Mouse (Mus musculus) limb, embryonic 14.5 days (tissue): ENCODE data around the gene Elf5. TPM values are rescaled to one million over a fixed set of nuclear protein-coding genes. Genes with fewer than 3 reads are reported as not detected.
A peak's percentile ranks its signal among the peaks of the same experiment; 100 is the strongest.

Experiments used
- ATAC-seq: fragments of 200-750 bp; cut with Nextera tagmentation; 2 replicates; pipeline ENCODE4 v1.8.0; 2017; ENCODE audit warnings: low read depth, moderate number of reproducible peaks, moderate TSS enrichment; ENCODE audit not compliant: low FRiP score
- DNase-seq: peaks from one replicate; pipeline ENCODE4 v3.0.0-alpha.2; 2015; ENCODE audit warnings: low spot score
- H3K27ac ChIP-seq: fragments of 300-500 bp; sonication (generic); replicated peaks from 2 replicates; pipeline ENCODE4 v1.5.1; 2014; ENCODE audit warnings: low read depth, mild to moderate bottlenecking, low read length, moderate library complexity, mixed read lengths
- H3K27me3 ChIP-seq: fragments of 300-500 bp; sonication (generic); 2 replicates; pipeline ENCODE4 v1.6.1; 2014; ENCODE audit warnings: low read length, mixed read lengths; ENCODE audit not compliant: control insufficient read depth, insufficient read depth
- H3K36me3 ChIP-seq: fragments of 300-500 bp; sonication (generic); 2 replicates; pipeline ENCODE4 v1.6.1; 2014; ENCODE audit warnings: mild to moderate bottlenecking, low read length, moderate library complexity, mixed read lengths; ENCODE audit not compliant: control insufficient read depth, insufficient read depth
- H3K4me1 ChIP-seq: fragments of 300-500 bp; sonication (generic); 2 replicates; pipeline ENCODE4 v1.6.1; 2014; ENCODE audit warnings: antibody characterized with exemption, low read length, mixed read lengths; ENCODE audit not compliant: control insufficient read depth, insufficient read depth
- H3K4me2 ChIP-seq: fragments of 300-500 bp; sonication (generic); replicated peaks from 2 replicates; pipeline ENCODE4 v1.6.1; 2014; ENCODE audit warnings: low read depth, mild to moderate bottlenecking, low read length, moderate library complexity; ENCODE audit not compliant: severe bottlenecking
- H3K4me3 ChIP-seq: fragments of 300-500 bp; sonication (generic); replicated peaks from 2 replicates; pipeline ENCODE4 v1.5.1; 2014; ENCODE audit warnings: low read length
- H3K9ac ChIP-seq: fragments of 300-500 bp; sonication (generic); 2 replicates; pipeline ENCODE4 v1.6.1; 2014; ENCODE audit warnings: mild to moderate bottlenecking, low read depth, low read length, moderate library complexity; ENCODE audit not compliant: severe bottlenecking
- H3K9me3 ChIP-seq: fragments of 300-500 bp; sonication (generic); 2 replicates; pipeline ENCODE4 v1.6.1; 2016; ENCODE audit warnings: low read length; ENCODE audit not compliant: control insufficient read depth
- POLR2A ChIP-seq: fragments of 200-500 bp; IDR thresholded peaks from 2 replicates; pipeline ENCODE4 v1.8.0; 2012; ENCODE audit warnings: inconsistent platforms, mild to moderate bottlenecking, moderate library complexity, borderline replicate concordance; ENCODE audit not compliant: insufficient read depth, insufficient read length; ENCODE audit errors: extremely low read depth
- WGBS: fragments of 180-500 bp; shearing (Covaris S2); extraction: QIAGEN DNeasy Blood & Tissue Kit; methylation state at CpG from one replicate; pipeline ENCODE4 v1.1.7; 2014; 5-methylcytosine and 5-hydroxymethylcytosine counted together
- polyA plus RNA-seq, 2 experiments: library from polyadenylated mRNA; depleted of rRNA in 1 of 2; stranded (reverse) in 1 of 2; unstranded in 1 of 2; fragments of >200 nt; fragmentation: Nextera tagmentation in 1 of 2; extraction: Ambion mirVana in 1 of 2; gene quantifications; 2 replicates each; pipeline versions ENCODE4 v1.2.1 to v1.2.3; 2012 to 2014

Gene Elf5
- polyA plus RNA-seq, 2 experiments: 0.41 to 2.0 TPM

DNA sequence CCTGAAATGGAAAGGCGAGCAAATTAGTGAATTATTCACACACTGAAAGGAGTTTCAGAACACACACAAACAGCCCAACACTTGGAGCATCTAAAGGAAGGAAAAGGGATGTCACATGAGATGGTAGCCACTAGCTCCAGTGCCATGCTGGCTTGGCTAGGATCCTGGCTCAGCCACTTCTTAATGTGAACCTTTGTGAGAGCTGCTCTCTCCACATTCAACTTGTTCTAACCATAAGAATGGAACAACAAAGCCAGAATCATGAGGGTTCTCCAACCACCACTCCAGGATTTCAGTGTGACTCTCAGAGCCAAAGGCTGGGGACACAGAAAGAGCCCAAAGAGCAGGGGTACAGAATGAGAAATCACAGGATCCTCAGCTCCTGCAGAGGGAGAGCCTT lies 23.2 kb upstream of the Elf5 start:
- Histone ChIP-seq H3K4me2 (no peak overlapping the region), H3K9ac (no peak overlapping the region), H3K27me3 (no peaks in the 10 kb centered on the region), H3K36me3 (no peaks in the 10 kb centered on the region), H3K9me3 (no peaks in the 10 kb centered on the region; the same call in 1 of the 2 replicates), H3K4me3 (no peak overlapping the region), H3K27ac (no peak overlapping the region), H3K4me1 (no peaks in the 10 kb centered on the region)
- WGBS: 62% methylated on average over 1 of the region's 1 CpGs
- DNase-seq (no peak), ATAC-seq (no peak)
- no peak for TF ChIP-seq POLR2A

DNA sequence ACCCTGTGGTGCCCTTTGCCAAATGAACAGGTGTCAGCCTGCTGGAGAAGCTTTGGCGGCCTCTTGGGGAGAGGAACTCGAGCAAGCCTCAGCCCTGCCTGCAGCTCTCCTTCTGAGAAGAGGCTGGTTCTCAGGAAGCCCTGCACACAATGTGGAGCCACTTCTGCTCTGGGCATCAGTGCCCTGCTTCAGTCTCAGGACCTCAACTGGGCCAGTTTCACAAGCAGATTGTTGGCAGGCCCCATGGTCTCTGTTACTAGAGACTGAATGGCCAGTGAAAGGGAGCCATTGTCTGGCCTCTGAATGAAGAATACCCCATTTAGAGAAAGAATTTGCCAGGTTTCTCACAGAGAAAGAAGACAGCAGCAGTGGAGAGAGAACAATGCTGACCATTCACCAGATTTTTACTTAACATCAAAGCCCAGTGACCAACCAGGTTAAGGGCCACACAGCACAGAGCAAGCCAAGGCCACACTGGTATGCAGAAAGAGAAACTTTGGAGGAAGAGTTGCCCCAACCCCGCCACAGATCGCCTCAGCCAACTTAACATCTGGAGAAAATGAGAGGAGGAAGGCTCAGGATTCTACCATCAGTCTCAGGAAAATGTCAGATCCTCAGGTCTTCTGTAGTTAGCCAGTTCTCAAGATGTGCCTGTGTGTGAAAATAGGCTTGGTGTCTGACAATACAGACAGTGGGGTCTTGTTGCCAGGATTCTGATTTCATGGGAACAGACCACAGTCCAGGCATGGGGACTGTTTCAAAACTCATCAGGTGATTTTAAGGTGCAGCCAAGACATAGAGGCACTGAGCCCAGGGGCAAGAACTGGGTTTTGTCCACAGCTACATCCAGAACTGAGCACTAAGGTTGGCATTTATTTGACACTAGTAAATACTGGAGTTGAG lies 21.2 kb upstream of the Elf5 start:
- Histone ChIP-seq H3K27me3 (no peaks in the 10 kb centered on the region), H3K36me3 (no peaks in the 10 kb centered on the region), H3K4me3 (no peak overlapping the region), H3K9ac (no peak overlapping the region), H3K4me1 (no peaks in the 10 kb centered on the region), H3K4me2 (no peak overlapping the region), H3K27ac (no peak overlapping the region), H3K9me3 (no peaks in the 10 kb centered on the region)
- TF ChIP-seq POLR2A: no peak
- DNase-seq: no peak
- ATAC-seq: peak; percentile 30; the same call in 1 of the 2 replicates
- WGBS: 49% methylated on average over 4 of the region's 4 CpGs

DNA sequence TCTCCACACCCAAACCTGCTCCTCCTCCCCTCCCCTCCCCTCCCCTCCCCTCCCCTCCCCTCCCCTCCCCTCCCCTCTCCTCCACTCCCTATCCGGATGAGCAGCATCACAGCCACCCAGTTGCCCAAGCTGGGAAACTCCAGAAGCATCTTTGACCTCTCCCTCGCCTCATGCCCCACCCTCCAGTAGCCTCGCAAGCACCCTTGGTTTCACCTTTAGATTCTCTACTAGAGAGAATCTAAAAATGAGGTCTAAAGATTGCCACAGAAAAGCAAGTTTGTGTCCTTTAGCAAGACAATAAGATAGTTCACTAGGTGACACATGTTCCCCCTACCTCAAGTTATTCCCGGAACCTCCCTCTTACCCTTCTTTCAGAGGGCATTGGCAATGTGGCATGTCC lies 19.9 kb upstream of the Elf5 start:
- no peak for TF ChIP-seq POLR2A
- H3K4me3 ChIP-seq: no peak overlapping the region
- 89% methylated on average over 4 of the region's 4 CpGs for WGBS
- H3K9ac ChIP-seq: no peak overlapping the region
- ATAC-seq: no peak
- no peak overlapping the region for H3K27ac ChIP-seq
- no peaks in the 10 kb centered on the region for H3K27me3 ChIP-seq
- no peaks in the 10 kb centered on the region for H3K4me1 ChIP-seq
- no peak for DNase-seq
- no peak overlapping the region for H3K4me2 ChIP-seq
- no peaks in the 10 kb centered on the region for H3K36me3 ChIP-seq
- H3K9me3 ChIP-seq: no peaks in the 10 kb centered on the region

DNA sequence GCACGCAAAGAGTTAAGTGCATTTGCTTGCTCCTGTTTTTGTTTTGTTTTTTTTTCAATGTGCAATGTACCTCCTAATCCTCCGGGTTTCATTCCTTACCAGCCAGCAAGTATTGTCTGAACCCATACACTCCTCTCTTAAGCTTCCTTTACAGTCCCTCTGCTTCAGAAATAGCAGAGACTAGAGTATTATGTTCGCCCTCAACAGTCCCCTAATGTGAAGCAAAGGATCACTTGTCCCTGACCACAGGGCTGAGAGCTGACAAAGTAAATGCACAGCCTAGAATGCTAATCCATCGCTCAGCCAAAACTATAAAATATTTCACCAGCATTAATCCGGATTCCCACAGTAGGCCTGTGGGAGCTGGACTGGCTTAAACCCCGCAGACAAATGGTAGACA lies 13.4 kb upstream of the Elf5 start:
- DNase-seq: no peak
- Histone ChIP-seq H3K4me1 (no peaks in the 10 kb centered on the region), H3K4me2 (no peak overlapping the region), H3K9ac (no peak overlapping the region), H3K36me3 (no peaks in the 10 kb centered on the region), H3K9me3 (no peaks in the 10 kb centered on the region), H3K27me3 (no peaks in the 10 kb centered on the region), H3K4me3 (no peak overlapping the region), H3K27ac (no peak overlapping the region)
- TF ChIP-seq POLR2A: no peak
- ATAC-seq: no peak
- WGBS: 68% methylated on average over 6 of the region's 6 CpGs

DNA sequence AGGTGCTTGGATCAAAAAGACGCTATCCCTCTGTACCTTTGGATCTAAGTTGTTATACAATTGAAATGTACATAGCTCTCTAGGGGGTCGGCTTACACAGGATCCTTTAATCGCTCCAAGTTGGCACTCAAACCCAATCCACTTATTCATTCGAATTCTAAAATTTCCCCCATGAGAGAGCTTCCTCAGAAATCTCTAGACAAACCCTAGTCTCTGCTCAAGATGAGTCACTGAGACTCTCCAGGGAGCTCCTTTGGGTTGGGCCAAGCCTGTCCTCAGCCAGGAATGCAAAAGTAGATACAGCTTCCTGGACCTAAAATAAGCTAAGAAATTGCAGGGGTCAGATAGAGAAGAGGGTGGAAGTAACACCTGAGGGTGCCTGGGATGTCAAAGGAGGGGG lies 10.8 kb upstream of the Elf5 start:
- no peak for TF ChIP-seq POLR2A
- H3K4me2 ChIP-seq: no peak overlapping the region
- WGBS: 74% methylated on average over 4 of the region's 4 CpGs
- H3K9ac ChIP-seq: no peak overlapping the region
- H3K36me3 ChIP-seq: no peaks in the 10 kb centered on the region
- H3K27ac ChIP-seq: no peak overlapping the region
- H3K4me3 ChIP-seq: no peak overlapping the region
- no peaks in the 10 kb centered on the region for H3K9me3 ChIP-seq
- no peak for DNase-seq
- no peaks in the 10 kb centered on the region for H3K27me3 ChIP-seq
- no peak for ATAC-seq
- no peaks in the 10 kb centered on the region for H3K4me1 ChIP-seq
